Mouse (Mus musculus): ENCODE measurements around the gene E030018B13Rik. TPM values are rescaled to one million over a fixed set of nuclear protein-coding genes. Genes with fewer than 3 reads are reported as not detected.

E030018B13Rik gene
- total and polyA plus RNA-seq, 3 experiments = 0.07 TPM; not detected in 2

DNA sequence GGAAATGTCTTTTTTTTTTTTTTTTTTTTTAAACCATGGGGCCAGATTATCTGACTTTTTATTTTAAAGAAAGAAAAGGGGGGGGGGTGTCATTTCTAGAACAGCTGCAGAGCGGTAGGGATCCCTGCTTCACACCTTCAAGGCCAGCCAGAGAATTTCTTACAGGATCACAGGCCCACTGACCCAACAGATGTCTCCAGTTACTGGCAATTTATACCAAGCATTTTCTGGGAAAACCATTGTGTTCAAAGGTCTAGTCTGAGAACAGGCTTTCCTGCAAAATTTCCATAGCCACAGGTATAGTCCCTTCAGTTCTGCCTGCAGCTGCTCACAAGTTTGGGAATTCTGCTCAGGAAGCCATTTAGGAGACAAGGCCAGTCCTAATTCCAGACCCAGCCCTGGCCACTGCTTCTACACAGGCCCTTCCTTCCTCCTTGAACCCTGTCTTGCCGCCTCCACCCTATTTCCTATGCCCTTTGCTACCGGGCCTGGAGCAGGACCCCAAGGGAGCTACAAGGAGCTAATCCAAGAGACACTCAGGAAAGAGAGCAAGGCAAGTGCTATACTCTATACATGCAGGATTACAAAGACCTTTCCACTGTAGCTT lies 13.9 kb upstream of the E030018B13Rik start:
- no peak for DNase-seq (ENCODE audit: low read depth, low spot score)
- Histone ChIP-seq H3K9me3 (replicated peaks; ENCODE audit: insufficient read depth, low read length) (no peaks in the 10 kb centered on the region), H3K27me3 (ENCODE audit: control insufficient read depth in 1 of 2, insufficient read depth in 2 of 2, low read length in 2 of 2) (no peaks in the 10 kb centered on the region), H3K27ac (ENCODE audit: control insufficient read depth, low read depth, low read length) (no peak overlapping the region), H3K9ac (ENCODE audit: control insufficient read depth, low read depth, low read length, poor library complexity, severe bottlenecking) (no peak overlapping the region), H3K4me3 (ENCODE audit: control insufficient read depth in 1 of 2, insufficient read depth in 1 of 2, low read depth in 2 of 2, low read length in 2 of 2) (no peak overlapping the region), H3K4me1 (ENCODE audit: control insufficient read depth in 1 of 2, insufficient read depth in 2 of 2, low read length in 2 of 2) (peaks cover 12 to 31% of the 10 kb centered on the region in 2 experiments), H3K79me2 (ENCODE audit: control insufficient read depth, insufficient read depth, low read length, poor library complexity) (peaks cover 45% of the 10 kb centered on the region), H3K36me3 (ENCODE audit: control insufficient read depth in 1 of 2, insufficient read depth in 2 of 2, low read length in 2 of 2) (peaks cover 0 to 18% of the 10 kb centered on the region in 2 experiments; a peak in 2 of 4 replicates)
- no peak for TF ChIP-seq JUND (IDR thresholded peaks at IDR 0.05; ENCODE audit: low read depth, low read length)

DNA sequence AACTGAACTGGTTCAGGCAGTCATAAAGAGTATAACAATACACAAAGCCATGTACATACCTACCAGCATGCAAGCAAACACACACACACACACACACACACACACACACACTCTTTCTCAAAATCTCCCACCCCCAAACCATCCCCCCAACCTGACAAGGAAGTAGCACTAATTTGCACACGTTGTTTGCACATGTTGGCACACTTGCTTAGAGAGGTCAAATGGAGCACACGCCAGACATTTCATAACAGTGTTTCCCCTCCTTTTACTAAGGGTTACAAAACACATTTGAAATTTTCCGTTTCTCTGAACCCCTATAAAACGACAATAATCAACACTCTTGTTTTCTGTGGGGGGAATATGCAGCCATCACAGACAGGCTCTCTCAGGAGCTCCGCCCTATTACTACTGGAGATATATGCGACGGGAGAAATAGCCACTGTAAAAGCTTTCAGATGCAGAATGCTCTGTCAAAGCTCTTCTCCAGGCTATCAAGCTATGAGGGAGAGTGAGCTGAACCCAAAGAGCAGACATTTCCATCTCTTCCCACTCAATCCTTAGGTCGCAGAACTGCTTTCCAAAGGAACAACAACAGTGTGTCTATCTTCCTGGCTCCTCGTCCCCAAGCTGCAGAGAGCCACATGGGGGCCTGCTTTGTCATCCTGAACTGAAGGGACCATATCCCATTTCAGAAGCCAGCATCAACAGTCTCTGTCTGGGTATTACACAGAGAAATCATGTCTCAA lies 12.8 kb upstream of the E030018B13Rik start:
- peaks cover 0 to 27% of the 10 kb centered on the region in 2 experiments; a peak in 2 of 4 replicates for H3K36me3 ChIP-seq (ENCODE audit: control insufficient read depth in 1 of 2, insufficient read depth in 2 of 2, low read length in 2 of 2)
- no peak overlapping the region for H3K9ac ChIP-seq (ENCODE audit: control insufficient read depth, low read depth, low read length, poor library complexity, severe bottlenecking)
- H3K79me2 ChIP-seq (ENCODE audit: control insufficient read depth, insufficient read depth, low read length, poor library complexity) = peaks cover 51% of the 10 kb centered on the region
- H3K9me3 ChIP-seq (replicated peaks; ENCODE audit: insufficient read depth, low read length) = no peaks in the 10 kb centered on the region
- no peak overlapping the region for H3K4me3 ChIP-seq (ENCODE audit: control insufficient read depth in 1 of 2, insufficient read depth in 1 of 2, low read depth in 2 of 2, low read length in 2 of 2)
- TF ChIP-seq ETS1 (IDR thresholded peaks at IDR 0.05; ENCODE audit: low read depth, low read length) = no peak
- TF ChIP-seq NRF1 (IDR thresholded peaks at IDR 0.05; ENCODE audit: insufficient read depth, low read depth, low read length, poor library complexity, severe bottlenecking) = no peak
- H3K27me3 ChIP-seq (ENCODE audit: control insufficient read depth in 1 of 2, insufficient read depth in 2 of 2, low read length in 2 of 2) = no peaks in the 10 kb centered on the region
- no peak overlapping the region for H3K27ac ChIP-seq (ENCODE audit: control insufficient read depth, low read depth, low read length)
- DNase-seq (ENCODE audit: low read depth, low spot score) = no peak
- H3K4me1 ChIP-seq (ENCODE audit: control insufficient read depth in 1 of 2, insufficient read depth in 2 of 2, low read length in 2 of 2) = peaks cover 16 to 36% of the 10 kb centered on the region in 2 experiments

DNA sequence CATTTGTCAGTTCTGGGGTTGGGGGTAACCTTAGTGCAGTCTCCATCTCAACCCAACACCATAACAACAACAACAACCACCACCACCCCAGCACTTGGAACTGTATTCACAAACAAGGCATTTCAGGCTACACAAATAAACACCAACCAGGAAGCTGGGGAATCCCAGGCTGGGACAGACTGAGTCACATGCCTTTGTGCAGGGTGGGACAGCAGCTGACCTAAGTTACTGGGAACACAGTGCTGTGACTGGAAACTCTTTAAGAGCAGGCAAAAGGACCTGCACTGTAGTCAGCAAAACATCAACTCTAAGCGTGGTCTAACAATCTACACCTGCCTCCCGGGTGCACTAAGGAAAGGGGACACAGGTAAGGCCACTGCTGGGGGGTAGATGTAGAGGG lies 11.5 kb upstream of the E030018B13Rik start:
- Histone ChIP-seq H3K9ac (ENCODE audit: control insufficient read depth, low read depth, low read length, poor library complexity, severe bottlenecking) (no peak overlapping the region), H3K4me3 (ENCODE audit: control insufficient read depth in 1 of 2, insufficient read depth in 1 of 2, low read depth in 2 of 2, low read length in 2 of 2) (no peak overlapping the region), H3K27me3 (ENCODE audit: control insufficient read depth in 1 of 2, insufficient read depth in 2 of 2, low read length in 2 of 2) (no peaks in the 10 kb centered on the region), H3K9me3 (replicated peaks; ENCODE audit: insufficient read depth, low read length) (no peaks in the 10 kb centered on the region), H3K79me2 (ENCODE audit: control insufficient read depth, insufficient read depth, low read length, poor library complexity) (peaks cover 54% of the 10 kb centered on the region), H3K27ac (ENCODE audit: control insufficient read depth, low read depth, low read length) (no peak overlapping the region; the same call in 1 of the 2 replicates), H3K4me1 (ENCODE audit: control insufficient read depth in 1 of 2, insufficient read depth in 2 of 2, low read length in 2 of 2) (peaks cover 22 to 45% of the 10 kb centered on the region in 2 experiments), H3K36me3 (ENCODE audit: control insufficient read depth in 1 of 2, insufficient read depth in 2 of 2, low read length in 2 of 2) (peaks cover 0 to 40% of the 10 kb centered on the region in 2 experiments; a peak in 2 of 4 replicates)
- DNase-seq (ENCODE audit: low read depth, low spot score) = no peak
- TF ChIP-seq CHD1 (IDR thresholded peaks at IDR 0.05; ENCODE audit: low read depth, low read length) (no peak), UBTF (IDR thresholded peaks at IDR 0.05; ENCODE audit: borderline replicate concordance, insufficient read depth, low read depth, low read length) (no peak), ZKSCAN1 (IDR thresholded peaks at IDR 0.05; ENCODE audit: low read depth, low read length) (no peak), ZNF384 (IDR thresholded peaks at IDR 0.05; ENCODE audit: low read depth, low read length) (no peak), TCF12 (IDR thresholded peaks at IDR 0.05; ENCODE audit: low read depth, low read length) (no peak), MXI1 (IDR thresholded peaks at IDR 0.05; ENCODE audit: low read depth, low read length) (no peak), MEF2A (IDR thresholded peaks at IDR 0.05; ENCODE audit: extremely low read depth, insufficient replicate concordance, low read depth, low read length, poor library complexity, severe bottlenecking) (no peak), MYC (IDR thresholded peaks at IDR 0.05; ENCODE audit: low read depth, low read length) (no peak), GATA1 (IDR thresholded peaks at IDR 0.05; ENCODE audit: low read depth, low read length) (no peak), EP300 (IDR thresholded peaks at IDR 0.05; ENCODE audit: low read depth in 1 of 2, low read length in 2 of 2) (no peak)

Data from MEL (cell line).